Mouse (Mus musculus) A20 (cell line): Measurements from ENCODE around the gene Glrx2.
"Not testable (repeated sequence)": the region's sequence is repeated elsewhere in the genome, so short reads cannot be mapped to it uniquely, and the experiment has no call there.

Experiments used
- DNase-seq: peaks from one replicate; pipeline ENCODE4 v3.0.0-alpha.2; 2011; ENCODE audit warnings: low read depth, low spot score

Gene Glrx2

DNA sequence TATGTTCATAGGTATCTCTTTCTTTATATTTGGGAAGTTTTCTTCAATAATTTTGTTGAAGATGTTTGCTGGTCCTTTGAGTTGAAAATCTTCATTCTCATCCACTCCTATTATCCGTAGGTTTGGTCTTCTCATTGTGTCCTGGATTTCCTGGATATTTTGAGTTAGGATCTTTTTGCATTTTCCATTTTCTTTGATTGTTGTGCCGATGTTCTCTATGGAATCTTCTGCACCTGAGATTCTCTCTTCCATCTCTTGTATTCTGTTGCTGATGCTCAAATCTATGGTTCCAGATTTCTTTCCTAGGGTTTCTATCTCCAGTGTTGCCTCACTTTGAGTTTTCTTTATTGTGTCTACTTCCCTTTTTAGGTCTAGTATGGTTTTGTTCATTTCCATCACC is at the start of gene Glrx2:
Glrx2 (plus strand) TSS at position 301 of the 400 bp plus-strand sequence.
- not testable (repeated sequence) for DNase-seq

DNA sequence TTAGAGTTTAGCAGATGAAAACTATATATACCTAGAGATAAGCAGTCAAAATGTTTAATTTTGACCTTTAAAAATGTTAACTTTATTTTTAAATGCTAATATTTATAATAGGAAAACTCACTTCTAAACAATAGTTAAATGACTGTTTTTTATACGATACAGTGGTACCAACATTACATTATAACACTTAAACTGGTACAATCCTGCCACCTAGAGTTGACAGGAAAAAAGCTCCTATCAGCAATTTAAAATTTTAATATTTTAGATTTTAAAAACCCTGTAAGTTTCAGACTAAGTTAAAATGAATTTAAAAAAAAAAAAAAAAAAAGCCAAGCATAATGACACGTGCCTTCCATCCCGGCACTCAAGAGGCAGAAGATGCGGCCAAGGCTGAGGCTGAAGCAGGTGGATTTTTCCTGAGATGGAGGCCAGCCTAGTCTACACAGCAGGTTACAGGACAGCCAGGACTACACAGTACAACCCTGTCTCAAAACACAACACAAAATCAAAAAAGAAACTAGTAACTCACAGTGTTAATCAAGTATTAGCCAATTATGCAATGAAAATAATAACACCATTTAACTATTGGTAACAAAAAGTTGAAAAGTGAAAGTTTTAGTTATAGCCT is 40.3 kb upstream of the Glrx2 start:
- DNase-seq = no peak

- DNase-seq = no peak
Observed at GRCm38 (mm10) chr1:143681108-143681507, 35.0 kb upstream of the Glrx2 start.

GRCm38 (mm10) chr1:143684849-143685248 is 31.3 kb upstream of the Glrx2 start:
- DNase-seq = no peak

DNA sequence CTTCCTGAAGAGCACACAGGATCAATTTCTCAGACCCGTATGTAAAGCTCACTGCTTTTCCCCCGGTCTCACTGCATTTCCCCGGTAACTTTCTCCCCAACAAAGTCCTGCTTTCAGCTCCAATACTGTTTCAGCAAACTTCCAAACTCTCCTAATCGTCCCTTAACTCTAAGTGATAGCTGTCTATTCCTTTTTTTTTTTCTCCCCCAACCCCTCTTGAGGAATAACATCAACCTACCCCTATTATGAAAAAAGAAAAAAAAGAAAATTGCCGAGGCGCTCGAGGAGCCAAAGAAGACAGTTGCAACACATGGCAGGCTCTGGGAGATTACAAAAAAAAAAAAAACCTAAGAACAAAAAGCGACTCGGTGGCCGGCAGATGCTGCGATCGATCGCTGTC is 14.4 kb upstream of the Glrx2 start:
- DNase-seq = no peak

DNA sequence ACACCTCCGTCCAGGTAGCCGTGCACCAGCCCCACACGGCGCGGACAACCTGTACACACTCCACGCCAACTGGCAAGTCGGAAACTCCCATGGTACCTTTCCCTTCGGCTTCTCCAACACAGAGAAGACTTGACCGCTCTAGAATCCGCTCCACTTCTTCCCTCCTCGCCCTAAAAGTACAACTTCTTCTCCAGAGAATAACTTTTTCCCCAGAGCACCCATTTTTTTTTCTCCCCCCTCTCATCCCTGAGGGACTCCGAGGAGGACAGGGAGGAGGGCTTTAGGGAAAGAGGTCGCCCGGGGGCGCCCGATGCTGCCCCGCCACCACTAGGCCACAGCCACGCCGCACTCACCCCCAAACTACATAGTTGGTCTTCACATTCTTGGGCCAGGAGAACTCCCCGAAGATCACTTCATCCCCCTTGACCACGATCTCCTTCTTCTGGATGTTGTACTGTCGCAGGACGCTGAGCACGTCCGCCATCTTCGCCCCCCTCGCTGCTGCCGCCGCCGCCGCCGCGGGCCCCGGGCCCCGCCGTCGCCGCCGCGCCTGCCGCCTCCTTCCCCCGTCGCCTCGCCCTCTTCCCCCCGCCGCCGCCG is 13.9 kb upstream of the Glrx2 start:
- DNase-seq = peak; percentile 74

DNA sequence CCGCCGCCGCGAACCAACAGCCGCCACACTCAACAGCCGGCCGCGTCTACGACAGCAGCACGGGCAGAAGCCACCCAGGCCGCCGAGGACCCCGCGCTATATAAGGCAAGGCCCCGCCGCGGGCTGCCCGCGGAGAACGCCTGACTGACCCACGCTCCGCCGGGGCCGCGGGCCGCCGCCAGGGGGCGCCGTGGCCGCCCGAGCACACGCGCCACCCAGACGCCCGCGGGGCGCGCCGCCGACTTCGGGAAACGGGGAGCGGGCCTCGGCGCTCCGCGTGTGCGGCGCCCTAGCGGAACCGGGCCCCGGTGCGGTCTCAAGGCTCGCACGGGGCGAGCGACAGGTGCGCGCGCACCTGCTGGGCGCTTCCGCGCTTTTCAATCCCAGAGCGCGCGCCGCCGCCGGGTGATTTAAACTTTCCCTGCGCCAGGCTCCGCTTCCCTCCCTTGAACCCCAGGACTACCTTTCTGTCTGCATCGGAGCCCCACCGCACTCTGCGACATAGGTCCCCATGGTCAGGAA is 13.3 kb upstream of the Glrx2 start, which contains the start of gene Cdc73:
Cdc73 (minus strand) TSS at position 153 of the 522 bp plus-strand sequence.
- peak; percentile 91 for DNase-seq

DNA sequence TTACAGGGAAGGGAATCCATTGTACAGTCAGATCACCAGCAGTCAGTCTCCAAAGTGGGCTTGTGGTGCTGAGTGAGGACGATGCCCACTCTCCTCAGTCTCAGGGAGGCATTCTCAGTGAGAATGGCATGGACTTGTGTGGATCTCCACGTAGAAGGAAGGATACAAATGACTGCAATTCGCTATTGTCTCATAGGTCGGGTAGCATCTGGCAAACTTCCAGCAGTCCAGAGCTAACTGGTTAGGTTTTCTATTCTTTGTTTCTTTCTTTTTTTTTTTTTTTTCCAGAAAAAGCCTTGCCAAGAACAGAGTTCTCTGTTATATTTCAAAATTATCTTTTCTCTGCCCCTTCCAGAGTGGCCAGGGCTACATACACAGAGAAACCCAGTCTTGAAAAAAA is 9.1 kb upstream of the Glrx2 start:
- DNase-seq = no peak

GRCm38 (mm10) chr1:143708361-143708760 is 7.8 kb upstream of the Glrx2 start:
- DNase-seq = no peak

DNA sequence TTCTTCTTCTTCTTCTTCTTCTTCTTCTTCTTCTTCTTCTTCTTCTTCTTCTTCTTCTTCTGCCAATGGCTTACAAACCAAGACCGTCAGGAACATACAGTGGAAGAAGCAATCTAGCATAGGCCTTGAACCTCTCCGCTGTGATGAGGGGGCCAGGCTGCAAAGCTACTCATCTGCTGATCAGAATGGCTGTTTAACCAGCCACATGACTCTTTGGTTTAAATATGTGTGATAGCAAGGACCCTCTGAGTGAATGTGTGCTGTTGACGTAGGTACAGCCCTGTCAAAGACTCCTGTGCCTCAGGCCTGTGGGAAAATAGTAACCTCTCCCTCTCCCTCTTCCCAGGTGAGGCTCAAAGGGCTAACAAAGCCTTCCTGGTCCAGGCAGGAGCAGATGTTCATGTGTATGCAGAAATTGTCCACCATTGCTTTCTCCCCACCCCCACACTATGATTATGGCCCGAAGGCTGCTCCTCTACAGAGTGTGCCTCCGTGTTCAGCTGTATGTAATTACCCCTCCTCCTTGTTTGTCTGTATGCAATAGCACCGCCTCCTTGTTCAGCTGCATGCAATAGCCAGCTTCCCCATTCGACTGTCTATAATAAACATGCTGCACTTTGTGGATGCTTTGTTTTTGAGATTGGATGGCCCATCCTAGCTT is 6.0 kb upstream of the Glrx2 start:
- DNase-seq = no peak

DNA sequence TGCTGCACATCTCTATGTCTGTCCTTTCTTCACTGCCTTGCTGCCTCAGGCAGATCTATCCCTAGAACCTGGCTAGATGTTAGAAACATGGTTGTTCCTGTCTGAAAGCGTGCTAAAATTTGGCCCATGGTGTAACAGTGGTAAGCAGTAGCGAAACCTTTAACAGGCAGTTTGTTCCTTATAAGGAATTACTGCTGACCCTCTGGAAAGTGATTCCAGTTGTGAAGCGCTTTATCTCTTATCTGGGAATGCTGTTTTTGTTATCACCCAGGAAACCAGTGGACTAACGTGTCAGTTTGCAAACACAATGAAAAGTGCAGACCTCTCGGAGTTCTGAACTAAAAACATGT is 5.5 kb upstream of the Glrx2 start:
- no peak for DNase-seq

DNA sequence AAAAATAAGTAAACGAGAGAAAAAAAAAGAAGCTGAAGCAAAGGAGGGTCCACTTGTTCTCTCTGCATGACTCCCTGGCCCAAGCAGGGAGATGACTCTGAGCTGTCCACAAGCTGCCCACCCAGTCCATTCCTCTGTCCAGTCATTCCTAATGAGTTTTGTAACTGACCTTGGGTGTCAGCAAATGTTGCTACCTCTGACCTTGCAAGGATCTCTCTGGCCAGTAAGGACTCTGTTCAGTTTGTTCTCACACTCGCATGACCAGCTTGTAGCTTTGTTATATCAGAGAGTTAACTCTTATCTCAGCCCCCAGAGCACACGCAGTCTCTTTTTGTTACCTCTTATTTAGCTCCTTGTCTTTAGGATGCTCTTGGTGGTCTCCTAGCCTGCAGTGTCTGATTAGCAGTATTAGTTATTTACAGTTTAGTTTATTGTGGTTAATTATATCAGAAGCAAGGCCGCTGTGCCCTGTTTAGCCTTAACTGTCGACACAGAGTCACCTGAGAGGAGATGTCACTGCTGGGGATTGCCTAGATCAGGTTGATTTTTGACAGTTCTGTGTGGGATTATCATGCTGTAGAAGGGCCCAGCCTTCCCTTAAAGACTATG is 8.4 kb downstream of the Glrx2 start:
- DNase-seq = no peak

- no peak for DNase-seq
Observed at GRCm38 (mm10) chr1:143727701-143728445, 11.7 kb downstream of the Glrx2 start.

DNA sequence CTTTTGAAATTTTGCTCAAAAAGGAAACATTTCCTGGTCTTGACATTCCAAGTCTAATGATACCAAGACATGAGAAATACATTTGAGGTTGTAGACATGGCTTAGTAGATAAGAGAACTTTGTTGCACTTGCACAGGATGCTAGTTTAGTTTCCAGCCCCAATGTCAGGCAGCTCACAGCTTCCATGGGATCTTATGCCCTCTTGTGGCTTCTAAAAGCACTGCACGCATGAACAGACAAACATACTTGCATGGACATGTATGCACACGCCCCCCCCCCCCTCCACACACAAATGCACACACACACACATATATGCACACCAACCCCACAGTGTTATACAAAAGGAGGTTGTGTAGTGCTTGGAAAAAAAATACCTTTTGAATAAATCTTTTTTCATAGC is 14.8 kb downstream of the Glrx2 start:
- DNase-seq = peak; percentile 75

- no peak for DNase-seq
Observed at GRCm38 (mm10) chr1:143731691-143732090, 15.6 kb downstream of the Glrx2 start.

GRCm38 (mm10) chr1:143733914-143734410 is 17.8 kb downstream of the Glrx2 start:
- DNase-seq = no peak

DNA sequence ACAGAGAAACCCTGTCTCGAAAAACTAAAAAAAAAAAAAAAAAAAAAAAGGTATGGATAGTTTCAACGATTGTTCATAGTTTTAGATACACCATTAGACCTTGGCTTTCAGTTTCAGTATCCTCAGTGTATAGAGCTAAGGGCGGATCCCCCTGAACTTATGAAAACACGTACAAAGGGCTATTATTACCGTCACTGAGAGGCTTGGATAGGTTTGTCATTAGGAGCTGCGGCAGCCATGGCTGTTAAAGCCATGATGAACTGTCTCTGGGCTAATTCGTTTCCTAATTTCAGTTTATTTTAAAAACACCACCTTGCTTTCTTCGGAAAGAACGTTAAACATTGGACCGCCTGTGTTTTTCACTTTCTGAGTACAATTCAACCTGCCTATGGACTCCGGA is 22.7 kb downstream of the Glrx2 start:
- no peak for DNase-seq

- DNase-seq = peak; percentile 92
Observed at GRCm38 (mm10) chr1:143739361-143740350, 23.5 kb downstream of the Glrx2 start.

DNA sequence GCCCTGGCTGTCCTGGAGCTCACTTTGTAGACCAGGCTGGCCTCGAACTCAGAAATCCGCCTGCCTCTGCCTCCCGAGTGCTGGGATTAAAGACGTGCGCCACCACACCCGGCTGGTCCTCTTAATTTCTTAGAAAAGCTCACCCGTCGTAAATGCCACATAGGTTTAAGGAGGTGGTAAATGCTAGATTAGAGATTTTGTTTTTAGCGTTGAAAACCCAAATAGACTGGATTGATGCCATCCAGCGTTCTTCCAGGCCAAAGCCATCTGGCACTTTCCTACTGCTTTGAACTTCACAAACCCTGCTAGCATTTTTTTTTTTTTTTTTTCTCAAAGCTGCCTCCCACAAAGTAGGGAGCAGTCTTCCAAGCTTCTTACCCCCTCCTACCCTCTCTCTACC is 24.4 kb downstream of the Glrx2 start:
- no peak for DNase-seq

DNA sequence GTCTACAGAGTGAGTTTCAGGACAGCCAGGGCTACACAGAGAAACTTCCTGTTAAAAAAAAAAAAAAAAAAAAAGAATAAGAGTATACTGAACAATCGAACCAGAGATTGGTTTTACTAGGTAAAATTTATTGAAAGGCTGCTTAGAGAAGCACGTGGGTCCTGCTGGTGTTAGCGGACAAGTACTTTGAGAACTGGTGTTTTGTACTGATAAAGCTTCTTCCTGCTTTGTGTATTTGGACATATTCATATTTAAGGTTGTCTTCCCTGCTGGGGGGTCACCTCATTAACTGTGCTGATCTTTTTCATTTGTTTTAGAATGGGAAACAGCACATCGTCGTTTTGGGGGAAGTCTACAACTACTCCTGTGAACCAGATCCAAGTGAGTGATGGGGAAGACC is 25.2 kb downstream of the Glrx2 start:
- DNase-seq = no peak
